Mouse (Mus musculus): ENCODE results near the gene Nbas. TPM values are rescaled to one million over a fixed set of nuclear protein-coding genes. Genes with fewer than 3 reads are reported as not detected.

The Nbas gene
- polyA plus RNA-seq (2012; ENCODE audit: insufficient read depth, insufficient read length, low replicate concordance, missing spikeins) = not detected in 2 replicates

DNA sequence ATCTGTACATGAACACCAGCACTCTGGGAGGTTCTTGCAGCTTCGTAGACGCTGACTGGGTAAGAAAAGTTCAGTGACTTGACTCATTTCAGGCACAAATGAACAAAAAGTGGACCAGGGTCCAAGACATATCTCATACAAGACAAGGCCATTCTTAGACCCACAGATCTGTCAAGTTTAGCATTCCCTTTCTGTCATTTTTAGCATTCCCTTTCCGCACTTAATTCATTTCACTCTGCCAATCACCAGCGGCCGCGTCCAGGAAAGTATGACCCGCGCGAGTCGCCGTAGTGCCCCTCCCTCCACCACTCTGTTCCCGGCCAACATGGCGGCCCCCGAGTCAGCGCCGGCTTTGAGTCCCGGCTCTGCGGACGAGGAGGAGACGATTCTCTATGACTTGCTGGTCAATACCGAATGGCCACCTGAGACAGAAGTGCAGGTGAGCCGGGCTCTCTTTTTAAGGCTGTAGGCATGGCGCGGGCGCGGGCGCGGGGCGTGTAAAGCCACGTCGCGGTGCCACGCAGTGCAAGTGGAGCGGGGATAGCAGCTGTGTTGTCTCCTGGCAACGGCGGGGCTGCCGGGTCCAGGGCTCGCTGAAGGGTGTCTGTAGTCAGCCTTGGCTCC, at the start of gene Nbas:
Nbas (plus strand) TSS at position 308 of the 624 bp plus-strand sequence.
- Histone ChIP-seq H3K4me3 (ENCODE audit: insufficient read depth, low read depth, low read length) (peak within 1 kb of the TSS; percentile 94), H3K4me1 (ENCODE audit: control insufficient read depth, insufficient read depth, low read length) (peaks cover 4% of the 10 kb centered on the region; the same call in 1 of the 2 replicates), H3K27ac (ENCODE audit: insufficient read depth, low read depth, low read length) (0 out of 2 replicates have a peak within 1 kb of the TSS, but pooled peaks have one; percentile 42)
- TF ChIP-seq CTCF (IDR thresholded peaks at IDR 0.05; ENCODE audit: insufficient read depth, low read depth, low read length) = no peak
- TF ChIP-seq POLR2A (IDR thresholded peaks at IDR 0.05; ENCODE audit: insufficient read depth, low read depth, low read length) = peak; percentile 63
- under 1% methylated on average over 38 of the region's 38 CpGs for WGBS

DNA sequence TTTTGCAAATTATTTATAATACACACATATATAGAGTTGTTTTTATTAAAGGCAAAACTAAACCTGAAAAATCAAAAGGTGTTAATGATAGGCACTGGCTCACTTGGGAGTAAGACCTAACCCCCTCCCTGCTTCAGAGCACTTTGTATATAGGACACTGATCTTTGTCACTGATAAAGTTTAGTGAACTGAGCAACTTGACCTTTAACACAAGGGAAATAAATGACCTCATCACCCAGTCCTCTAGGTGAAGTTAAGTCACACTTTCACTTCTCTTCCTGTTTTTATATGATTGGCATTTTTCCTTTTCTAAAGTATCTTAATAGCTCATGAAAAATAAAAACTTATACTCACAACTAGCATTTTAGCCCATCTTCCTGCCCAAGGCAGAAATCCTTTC, 26.5 kb upstream of the Nbas start:
- TF ChIP-seq POLR2A (IDR thresholded peaks at IDR 0.05; ENCODE audit: insufficient read depth, low read depth, low read length) (no peak), CTCF (IDR thresholded peaks at IDR 0.05; ENCODE audit: insufficient read depth, low read depth, low read length) (no peak)
- H3K27ac ChIP-seq (ENCODE audit: insufficient read depth, low read depth, low read length) = no peak overlapping the region
- no peak overlapping the region for H3K4me3 ChIP-seq (ENCODE audit: insufficient read depth, low read depth, low read length)
- peaks cover under 1% of the 10 kb centered on the region; the same call in 1 of the 2 replicates for H3K4me1 ChIP-seq (ENCODE audit: control insufficient read depth, insufficient read depth, low read length)

DNA sequence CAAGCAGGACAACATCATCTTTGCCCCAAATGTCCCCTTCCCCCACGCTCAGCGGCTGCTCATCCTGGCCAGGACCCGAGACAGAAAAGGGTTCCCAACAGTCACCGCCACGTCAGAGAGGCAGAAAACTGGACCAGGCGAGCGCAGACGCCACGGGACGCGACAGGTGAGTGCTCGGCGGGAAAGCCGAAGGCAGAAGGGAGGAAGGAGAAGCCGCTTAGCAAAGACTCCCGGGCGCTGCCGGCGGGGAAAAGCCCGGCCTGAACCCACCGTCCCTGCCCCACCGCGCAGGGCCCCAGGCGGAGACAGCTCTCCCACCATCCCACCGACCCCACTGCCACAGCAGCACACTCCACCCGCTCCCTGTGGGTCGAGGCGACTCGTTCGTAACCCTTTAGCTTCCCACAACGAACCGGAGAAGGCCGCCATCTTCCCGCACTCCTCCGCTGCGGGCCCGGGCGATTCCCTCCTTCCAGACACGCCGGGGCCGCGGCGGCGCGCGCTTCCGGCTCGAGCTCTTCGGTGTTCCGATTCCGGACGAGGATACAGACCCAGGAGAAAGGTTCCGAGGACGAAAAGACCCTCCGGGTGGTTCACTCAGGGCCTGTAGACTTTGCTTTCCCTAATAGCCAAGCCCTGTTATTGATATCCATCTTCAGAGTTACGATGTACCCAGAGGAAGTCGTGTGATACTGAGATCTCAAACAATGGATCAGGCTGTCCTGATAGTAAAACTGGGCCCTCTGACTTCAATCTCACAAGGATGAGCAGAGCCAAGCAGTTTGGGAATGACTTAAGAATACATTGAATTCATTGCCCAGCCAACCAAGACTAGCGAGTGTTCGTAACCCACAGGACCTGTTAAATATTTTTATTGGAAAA, 20.0 kb upstream of the Nbas start, which contains the start of gene Ddx1:
Ddx1 (minus strand) TSS at position 523 of the 882 bp plus-strand sequence.
- TF ChIP-seq POLR2A (IDR thresholded peaks at IDR 0.05; ENCODE audit: insufficient read depth, low read depth, low read length) (peak; percentile 59), CTCF (IDR thresholded peaks at IDR 0.05; ENCODE audit: insufficient read depth, low read depth, low read length) (no peak)
- 2% methylated on average over 59 of the region's 59 CpGs for WGBS
- peak within 1 kb of the TSS; percentile 58 for H3K4me3 ChIP-seq (ENCODE audit: insufficient read depth, low read depth, low read length)
- peaks cover 2% of the 10 kb centered on the region; the same call in 1 of the 2 replicates for H3K4me1 ChIP-seq (ENCODE audit: control insufficient read depth, insufficient read depth, low read length)
- peak within 1 kb of the TSS; percentile 23; the same call in 1 of the 2 replicates for H3K27ac ChIP-seq (ENCODE audit: insufficient read depth, low read depth, low read length)

DNA sequence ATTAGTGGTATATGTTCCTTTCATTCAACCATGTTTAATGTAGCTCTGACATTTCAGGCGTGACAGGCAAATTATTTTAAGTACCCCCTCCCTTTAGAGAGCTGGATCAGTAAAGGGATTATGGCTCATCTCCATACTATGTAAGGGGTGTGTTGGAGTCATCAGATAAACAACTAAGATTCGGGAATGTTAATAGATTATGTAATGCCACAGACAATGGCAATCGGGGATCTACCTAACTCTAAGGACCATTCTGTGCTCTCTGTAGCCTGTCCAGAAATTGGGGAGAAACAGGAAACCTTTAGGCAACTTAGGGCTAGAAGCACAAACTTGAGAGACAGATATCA, 19.4 kb upstream of the Nbas start:
- 0 out of 2 replicates have a peak overlapping the region, but pooled peaks have one; percentile 23 for H3K27ac ChIP-seq (ENCODE audit: insufficient read depth, low read depth, low read length)
- H3K4me1 ChIP-seq (ENCODE audit: control insufficient read depth, insufficient read depth, low read length) = peaks cover 2% of the 10 kb centered on the region; the same call in 1 of the 2 replicates
- TF ChIP-seq CTCF (IDR thresholded peaks at IDR 0.05; ENCODE audit: insufficient read depth, low read depth, low read length) (no peak), POLR2A (IDR thresholded peaks at IDR 0.05; ENCODE audit: insufficient read depth, low read depth, low read length) (no peak)
- no peak overlapping the region for H3K4me3 ChIP-seq (ENCODE audit: insufficient read depth, low read depth, low read length)
- 79% methylated on average over 3 of the region's 3 CpGs for WGBS

DNA sequence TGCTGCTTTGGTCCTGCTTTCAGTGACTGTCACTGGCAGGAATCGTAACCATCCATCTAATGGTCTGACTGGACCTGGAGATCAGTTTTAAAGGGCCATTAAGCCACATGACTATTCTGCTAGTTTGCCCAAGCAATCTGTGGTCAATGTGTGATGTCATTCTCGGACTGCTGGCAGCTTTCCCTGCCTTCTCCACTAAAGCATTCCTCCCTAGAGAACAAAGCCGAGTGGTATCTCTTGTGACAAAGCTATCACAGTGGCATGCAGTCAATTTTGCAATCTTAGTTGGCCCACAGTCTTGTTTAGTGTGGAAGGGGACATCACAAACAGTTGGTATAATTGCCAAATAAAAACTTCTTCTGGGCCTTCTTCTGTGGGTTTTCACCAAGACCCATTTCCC, 13.9 kb upstream of the Nbas start:
- Histone ChIP-seq H3K4me3 (ENCODE audit: insufficient read depth, low read depth, low read length) (no peak overlapping the region), H3K4me1 (ENCODE audit: control insufficient read depth, insufficient read depth, low read length) (no peaks in the 10 kb centered on the region), H3K27ac (ENCODE audit: insufficient read depth, low read depth, low read length) (no peak overlapping the region)
- TF ChIP-seq CTCF (IDR thresholded peaks at IDR 0.05; ENCODE audit: insufficient read depth, low read depth, low read length) (no peak), POLR2A (IDR thresholded peaks at IDR 0.05; ENCODE audit: insufficient read depth, low read depth, low read length) (no peak)
- WGBS = 44% methylated on average over 3 of the region's 3 CpGs

DNA sequence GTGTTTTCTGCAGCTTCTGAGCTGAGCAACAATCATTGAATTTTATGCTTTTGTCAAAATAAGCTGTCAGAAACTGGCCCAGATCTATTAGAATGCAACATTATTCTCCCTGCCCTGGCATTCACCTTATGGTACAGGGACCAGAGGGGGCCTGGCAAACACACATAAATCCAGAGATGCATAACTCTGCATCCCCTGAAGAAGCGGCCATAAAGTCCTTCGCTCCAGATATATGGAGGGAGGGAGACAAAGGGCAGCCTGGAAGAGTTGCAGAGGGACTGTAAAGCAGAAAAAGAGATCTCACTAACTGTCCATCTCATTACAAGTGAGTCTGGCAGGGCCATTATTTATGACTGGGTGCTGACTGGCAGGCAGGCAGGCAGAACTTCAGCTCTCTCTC, 13.2 kb upstream of the Nbas start:
- no peak overlapping the region for H3K27ac ChIP-seq (ENCODE audit: insufficient read depth, low read depth, low read length)
- no peak for TF ChIP-seq CTCF (IDR thresholded peaks at IDR 0.05; ENCODE audit: insufficient read depth, low read depth, low read length)
- no peak for TF ChIP-seq POLR2A (IDR thresholded peaks at IDR 0.05; ENCODE audit: insufficient read depth, low read depth, low read length)
- WGBS = 82% methylated on average over 2 of the region's 2 CpGs

DNA sequence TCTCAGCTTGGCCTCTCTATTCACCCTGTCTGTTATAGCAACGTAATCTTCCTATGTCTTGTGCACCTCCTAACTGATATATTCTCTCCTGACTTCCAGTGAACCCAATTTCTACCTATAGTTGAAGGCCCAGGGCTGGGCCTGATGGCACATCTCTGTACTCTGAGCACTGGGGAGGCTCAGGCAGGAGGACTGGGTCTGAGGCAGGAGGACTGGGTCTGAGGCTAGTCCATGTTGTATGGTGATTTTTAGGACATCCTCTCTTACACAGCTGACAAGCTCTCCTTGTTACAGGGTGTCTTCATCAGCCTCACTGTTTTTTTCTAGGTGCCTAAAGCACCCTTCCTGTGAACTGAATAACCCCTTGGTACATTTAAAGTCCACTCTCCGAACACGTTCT, 521 bp upstream of the Nbas start:
- WGBS = 48% methylated on average over 3 of the region's 3 CpGs
- H3K4me3 ChIP-seq (ENCODE audit: insufficient read depth, low read depth, low read length) = peak overlapping the region; percentile 94; the same call in 1 of the 2 replicates
- peaks cover 4% of the 10 kb centered on the region; the same call in 1 of the 2 replicates for H3K4me1 ChIP-seq (ENCODE audit: control insufficient read depth, insufficient read depth, low read length)
- TF ChIP-seq CTCF (IDR thresholded peaks at IDR 0.05; ENCODE audit: insufficient read depth, low read depth, low read length) = no peak
- H3K27ac ChIP-seq (ENCODE audit: insufficient read depth, low read depth, low read length) = no peak overlapping the region

More for the DNA sequence above, 13.2 kb upstream of the Nbas start:
- Histone ChIP-seq H3K4me3 (ENCODE audit: insufficient read depth, low read depth, low read length) (no peak overlapping the region), H3K4me1 (ENCODE audit: control insufficient read depth, insufficient read depth, low read length) (no peaks in the 10 kb centered on the region)

DNA sequence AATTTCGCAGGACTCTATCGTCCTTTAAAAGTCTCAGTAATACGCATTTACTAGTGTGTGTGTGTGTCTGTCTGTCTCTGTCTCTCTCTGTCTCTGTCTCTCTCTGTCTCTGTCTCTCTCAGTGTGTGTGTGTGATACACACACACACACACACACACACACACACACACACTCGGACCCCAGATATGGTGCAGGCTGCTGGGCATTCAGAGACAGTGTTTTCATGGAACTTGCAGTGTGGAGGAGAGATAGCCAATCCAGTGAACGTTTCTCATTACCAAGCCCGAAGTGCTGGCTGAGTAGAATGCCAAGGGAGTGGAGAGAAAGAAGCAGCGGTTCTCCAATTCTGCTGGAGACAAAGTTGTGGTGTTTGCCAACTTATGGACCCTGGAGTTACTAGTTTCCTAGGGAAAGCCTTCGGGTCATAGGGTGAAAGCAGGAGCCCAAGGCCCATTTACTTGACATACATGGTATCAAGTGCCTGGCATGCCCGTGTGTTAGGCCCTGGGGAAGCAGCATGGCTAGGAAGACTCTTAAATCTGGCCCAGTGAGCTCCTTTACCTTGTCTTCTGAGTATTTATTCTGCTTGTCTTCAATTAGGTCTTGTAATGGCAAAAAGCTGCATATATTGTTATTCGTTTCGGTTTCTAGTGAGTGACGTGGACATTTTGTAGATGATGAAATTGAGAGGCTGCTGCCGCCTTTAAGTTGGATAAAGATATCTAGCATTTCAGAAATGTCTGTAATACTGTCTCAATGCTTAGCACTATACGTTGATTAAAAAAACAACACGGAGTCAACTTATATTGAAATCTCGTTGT, 847 bp downstream of the Nbas start:
- 39% methylated on average over 16 of the region's 16 CpGs for WGBS
- TF ChIP-seq CTCF (IDR thresholded peaks at IDR 0.05; ENCODE audit: insufficient read depth, low read depth, low read length) = no peak
- Histone ChIP-seq H3K4me1 (ENCODE audit: control insufficient read depth, insufficient read depth, low read length) (peaks cover 4% of the 10 kb centered on the region; the same call in 1 of the 2 replicates), H3K27ac (ENCODE audit: insufficient read depth, low read depth, low read length) (no peak overlapping the region), H3K4me3 (ENCODE audit: insufficient read depth, low read depth, low read length) (peak overlapping the region; percentile 94)

All from olfactory bulb, adult 2 months (tissue).